ENCODE assay signal across 23 mouse cellular contexts in the genomic region with DNA sequence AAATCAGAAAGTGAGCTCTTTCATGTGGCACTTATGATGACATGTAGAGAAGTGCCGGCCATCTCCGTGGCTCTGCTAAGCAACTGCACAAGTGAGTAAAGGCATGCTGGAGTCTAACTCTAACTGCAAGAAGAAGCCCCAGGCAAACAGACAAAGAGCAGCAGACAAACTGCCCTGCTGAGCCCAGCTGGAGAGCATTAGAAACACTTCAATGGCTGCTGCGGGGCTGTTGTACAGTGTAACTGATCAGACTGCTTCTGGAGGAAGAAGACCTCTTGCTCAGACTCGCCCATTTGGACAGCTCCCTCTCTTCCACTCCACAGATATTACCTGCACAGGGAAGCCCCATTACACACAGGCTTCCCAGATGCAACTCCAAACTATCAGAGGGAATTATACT. TPM values are rescaled to one million over a fixed set of nuclear protein-coding genes. Genes with fewer than 3 reads are reported as not detected.
DNase-seq lines count a peak whose midpoint lies in the region; ATAC-seq and TF ChIP-seq lines count a peak whose summit lies in the region.
"Had no signal": no experiment of that assay in that cellular context is flagged by ENCODE, and none has a peak within 500 bp of the region (broad histone marks: within the 10 kb centered on the region; RNA-seq: fewer than 3 reads in every experiment).

No protein-coding gene starts in this region.

- no peak overlapping the region for H3K27ac ChIP-seq in midbrain, postnatal 0 days (ENCODE audit: low read depth, low read length)
- H3K27ac ChIP-seq in midbrain, embryonic 15.5 days = no peak overlapping the region
- H3K27ac ChIP-seq: forebrain, embryonic 10.5 days; heart, embryonic 13.5 days; kidney, embryonic 15.5 days; liver, embryonic 14.5 days had no signal

- intact Hi-C loops in heart, postnatal 14 days (cut with DNase I) = no loop called here

- 16% methylated on average over 4 of the region's 4 CpGs for WGBS in midbrain, postnatal 0 days
- WGBS in midbrain, embryonic 15.5 days = 21% methylated on average over 4 of the region's 4 CpGs

- peaks cover 55% of the 10 kb centered on the region for H3K36me3 ChIP-seq in midbrain, postnatal 0 days (ENCODE audit: insufficient read depth, low read length)
- H3K36me3 ChIP-seq in midbrain, embryonic 15.5 days (replicated peaks) = peaks cover 48% of the 10 kb centered on the region

- H3K4me2 ChIP-seq in midbrain, postnatal 0 days (ENCODE audit: low read depth, low read length, poor library complexity, severe bottlenecking) = no peak overlapping the region
- H3K4me2 ChIP-seq in midbrain, embryonic 15.5 days = no peak overlapping the region
- H3K4me2 ChIP-seq: heart, embryonic 13.5 days; kidney, embryonic 15.5 days; lung, embryonic 14.5 days had no signal

- no peaks in the 10 kb centered on the region for H3K27me3 ChIP-seq in midbrain, postnatal 0 days (ENCODE audit: insufficient read depth, low read length)
- no peaks in the 10 kb centered on the region for H3K27me3 ChIP-seq in midbrain, embryonic 15.5 days (replicated peaks)
- H3K27me3 ChIP-seq: heart, embryonic 13.5 days; kidney, embryonic 15.5 days; Patski had no signal

- ATAC-seq in midbrain, postnatal 0 days (ENCODE audit: low FRiP score) = no peak
- no peak for ATAC-seq in midbrain, embryonic 15.5 days (replicated peaks)
- ATAC-seq: CD4-positive, CD25-positive, alpha-beta regulatory T cell, adult 4 months; forebrain, embryonic 16.5 days; Patski had no signal

- TF ChIP-seq CTCF in midbrain, postnatal 0 days (IDR thresholded peaks at IDR 0.05) = no peak

- H3K4me3 ChIP-seq in midbrain, postnatal 0 days (ENCODE audit: low read depth, low read length) = no peak overlapping the region
- H3K4me3 ChIP-seq in midbrain, embryonic 15.5 days = no peak overlapping the region
- H3K4me3 ChIP-seq: forebrain, embryonic 10.5 days; heart, embryonic 13.5 days; kidney, embryonic 15.5 days had no signal

- H3K9ac ChIP-seq in midbrain, postnatal 0 days (replicated peaks; ENCODE audit: low read length, poor library complexity, severe bottlenecking) = no peak overlapping the region
- no peak overlapping the region for H3K9ac ChIP-seq in midbrain, embryonic 15.5 days
- H3K9ac ChIP-seq: heart, embryonic 13.5 days; kidney, embryonic 15.5 days; liver, embryonic 14.5 days; lung, embryonic 14.5 days had no signal

- H3K4me1 ChIP-seq in midbrain, postnatal 0 days (ENCODE audit: insufficient read depth, low read length) = no peaks in the 10 kb centered on the region
- peaks cover 13% of the 10 kb centered on the region for H3K4me1 ChIP-seq in midbrain, embryonic 15.5 days
- H3K4me1 ChIP-seq: heart, embryonic 13.5 days; kidney, embryonic 15.5 days had no signal

- no peaks in the 10 kb centered on the region for H3K9me3 ChIP-seq in midbrain, postnatal 0 days (ENCODE audit: low read length)
- no peaks in the 10 kb centered on the region for H3K9me3 ChIP-seq in midbrain, embryonic 15.5 days
- H3K9me3 ChIP-seq: forebrain, embryonic 10.5 days; heart, embryonic 13.5 days; kidney, embryonic 15.5 days had no signal

- peak; percentile 31 for DNase-seq in embryo, embryonic 10.5 days (ENCODE audit: low spot score)
- DNase-seq in embryo, embryonic 10 days (ENCODE audit: low spot score) = no peak
- peak; percentile 37 for DNase-seq in midbrain, postnatal 0 days (ENCODE audit: low spot score)
- DNase-seq in mesoderm, embryonic 11.5 days (ENCODE audit: low read depth, low spot score) = peak; percentile 14
- no peak for DNase-seq in heart, postnatal 14 days
- DNase-seq in right cerebral cortex, postnatal 25 days = no peak
- DNase-seq: adrenal gland, adult 2 months; cerebellum, adult 11 months; cerebellum, postnatal 36 days; gastrocnemius, postnatal 10 days; kidney, adult 11 months; kidney, postnatal 36 days; lung, embryonic 14.5 days; lung, postnatal 4 days had no signal

RNA-seq across cellular contexts. Expression of gene Sugp2, which starts 6.0 kb away (rescaled TPM):
- total RNA-seq in midbrain, postnatal 0 days (2014; rRNA removed) = 139 and 150 TPM in 2 replicates
- polyA plus RNA-seq in midbrain, postnatal 0 days (2015; fragmentation: Nextera tagmentation; extraction: Ambion mirVana) = 71.7 and 75.7 TPM in 2 replicates
- 102 and 109 TPM in 2 replicates for polyA plus RNA-seq in midbrain, embryonic 15.5 days (2015; fragmentation: Nextera tagmentation; extraction: Ambion mirVana)
- total RNA-seq in heart, postnatal 14 days (2021) = 10 to 100 TPM; 40.2 to 44.7 TPM

RNA-seq across cellular contexts. Expression of gene Armc6, which starts 6.3 kb away (rescaled TPM):
- 112 and 119 TPM in 2 replicates for total RNA-seq in midbrain, postnatal 0 days (2014; rRNA removed)
- 116 and 121 TPM in 2 replicates for polyA plus RNA-seq in midbrain, postnatal 0 days (2015; fragmentation: Nextera tagmentation; extraction: Ambion mirVana)
- 117 and 118 TPM in 2 replicates for polyA plus RNA-seq in midbrain, embryonic 15.5 days (2015; fragmentation: Nextera tagmentation; extraction: Ambion mirVana)
- total RNA-seq in heart, postnatal 14 days (2021) = 1 to 10 TPM; 6.6 to 9.7 TPM

RNA-seq across cellular contexts. Expression of gene Slc25a42, which starts 15.9 kb away (rescaled TPM):
- 15.1 and 18.0 TPM in 2 replicates for total RNA-seq in midbrain, postnatal 0 days (2014; rRNA removed)
- polyA plus RNA-seq in midbrain, postnatal 0 days (2015; fragmentation: Nextera tagmentation; extraction: Ambion mirVana) = 9.2 and 9.3 TPM in 2 replicates
- 8.7 and 10.9 TPM in 2 replicates for polyA plus RNA-seq in midbrain, embryonic 15.5 days (2015; fragmentation: Nextera tagmentation; extraction: Ambion mirVana)
- total RNA-seq in heart, postnatal 14 days (2021) = 10 to 100 TPM; 46.4 to 55.4 TPM
- total RNA-seq: monocyte, adult 5-6 weeks had no signal

RNA-seq across cellular contexts. Expression of gene Homer3, which starts 54.6 kb away (rescaled TPM):
- 36.4 and 49.7 TPM in 2 replicates for total RNA-seq in midbrain, postnatal 0 days (2014; rRNA removed)
- 13.8 and 18.3 TPM in 2 replicates for polyA plus RNA-seq in midbrain, postnatal 0 days (2015; fragmentation: Nextera tagmentation; extraction: Ambion mirVana)
- 37.9 and 41.2 TPM in 2 replicates for polyA plus RNA-seq in midbrain, embryonic 15.5 days (2015; fragmentation: Nextera tagmentation; extraction: Ambion mirVana)
- 10 to 100 TPM; 16.6 to 18.0 TPM for total RNA-seq in heart, postnatal 14 days (2021)

RNA-seq across cellular contexts. Expression of gene Tmem161a, which starts 55.8 kb away (rescaled TPM):
- total RNA-seq in midbrain, postnatal 0 days (2014; rRNA removed) = 52.4 and 64.8 TPM in 2 replicates
- polyA plus RNA-seq in midbrain, postnatal 0 days (2015; fragmentation: Nextera tagmentation; extraction: Ambion mirVana) = 49.5 and 51.6 TPM in 2 replicates
- polyA plus RNA-seq in midbrain, embryonic 15.5 days (2015; fragmentation: Nextera tagmentation; extraction: Ambion mirVana) = 60.9 and 62.0 TPM in 2 replicates
- 10 to 100 TPM; 91.7 to 99.4 TPM for total RNA-seq in heart, postnatal 14 days (2021)

Comparison
In these comparisons a context has a peak if more than half of its experiments do, and no peak if none do; other contexts are left out.
1. DNase-seq: peak in embryo, embryonic 10.5 days (single experiment), midbrain, postnatal 0 days (single experiment) and mesoderm, embryonic 11.5 days (single experiment); none in embryo, embryonic 10 days (single experiment), heart, postnatal 14 days (0 of 2) and right cerebral cortex, postnatal 25 days (single experiment).
2. RNA of gene Armc6, which starts 6.3 kb away (total RNA-seq): 112 to 119 TPM in midbrain, postnatal 0 days; 6.6 to 9.7 TPM in heart, postnatal 14 days; every median in the first group is over 10 times any median in the second.